Mouse (Mus musculus): ENCODE results near the gene Ebf3. TPM values are rescaled to one million over a fixed set of nuclear protein-coding genes. Genes with fewer than 3 reads are reported as not detected.
A peak's percentile ranks its signal among the peaks of the same experiment; 100 is the strongest.

Ebf3 gene
- total RNA-seq, 1 experiment from 2014 or later, result 4.8 TPM

- DNase-seq, result no peak
These were observed 24.8 kb downstream of the Ebf3 start for GRCm38 (mm10) chr7:137289290-137289957.

GRCm38 (mm10) chr7:137278171-137278570, 36.1 kb downstream of the Ebf3 start:
- DNase-seq, result peak; percentile 20

GRCm38 (mm10) chr7:137277713-137278112, 36.5 kb downstream of the Ebf3 start:
- no peak for DNase-seq

GRCm38 (mm10) chr7:137272252-137272651, 42.0 kb downstream of the Ebf3 start:
- no peak for DNase-seq

GRCm38 (mm10) chr7:137268452-137269155, 45.6 kb downstream of the Ebf3 start:
- DNase-seq, result no peak

- DNase-seq, result no peak
These were observed 46.8 kb downstream of the Ebf3 start for GRCm38 (mm10) chr7:137267441-137267840.

GRCm38 (mm10) chr7:137266575-137266974, 47.7 kb downstream of the Ebf3 start:
- no peak for DNase-seq

GRCm38 (mm10) chr7:137262330-137262729, 51.9 kb downstream of the Ebf3 start:
- no peak for DNase-seq

GRCm38 (mm10) chr7:137246213-137246872, 67.9 kb downstream of the Ebf3 start:
- DNase-seq, result peak; percentile 61

GRCm38 (mm10) chr7:137244839-137245238, 69.4 kb downstream of the Ebf3 start:
- no peak for DNase-seq

GRCm38 (mm10) chr7:137240481-137240880, 73.8 kb downstream of the Ebf3 start:
- peak; percentile 13 for DNase-seq

GRCm38 (mm10) chr7:137239542-137240133, 74.6 kb downstream of the Ebf3 start:
- DNase-seq, result no peak

GRCm38 (mm10) chr7:137237419-137237818, 76.8 kb downstream of the Ebf3 start:
- DNase-seq, result no peak

GRCm38 (mm10) chr7:137223823-137224222, 90.4 kb downstream of the Ebf3 start:
- no peak for DNase-seq

GRCm38 (mm10) chr7:137222831-137223505, 91.3 kb downstream of the Ebf3 start:
- no peak for DNase-seq

- peak; percentile 56 for DNase-seq
These were observed 92.6 kb downstream of the Ebf3 start for GRCm38 (mm10) chr7:137221599-137221998.

GRCm38 (mm10) chr7:137220436-137220835, 93.8 kb downstream of the Ebf3 start:
- no peak for DNase-seq

GRCm38 (mm10) chr7:137218706-137219105, 95.5 kb downstream of the Ebf3 start:
- no peak for DNase-seq

- no peak for DNase-seq
These were observed 100.8 kb downstream of the Ebf3 start for GRCm38 (mm10) chr7:137213444-137213843.

GRCm38 (mm10) chr7:137211332-137211731, 102.9 kb downstream of the Ebf3 start:
- no peak for DNase-seq

- DNase-seq, result no peak
These were observed 104.4 kb downstream of the Ebf3 start for GRCm38 (mm10) chr7:137209688-137210345.

GRCm38 (mm10) chr7:137208556-137208955, 105.7 kb downstream of the Ebf3 start:
- no peak for DNase-seq
